Mouse (Mus musculus) forebrain, embryonic 16.5 days (tissue): ENCODE results near the gene Rusc1. TPM values are rescaled to one million over a fixed set of nuclear protein-coding genes. Genes with fewer than 3 reads are reported as not detected.

Experiments used
- ATAC-seq: fragments of 200-750 bp; cut with Nextera tagmentation; 2 replicates; pipeline ENCODE4 v1.8.0; 2017; ENCODE audit warnings: mild to moderate bottlenecking, moderate library complexity
- H3K27ac ChIP-seq: fragments of 300-500 bp; sonication (generic); 2 replicates; pipeline ENCODE4 v1.5.1; 2014; ENCODE audit warnings: low read length, control low read depth
- H3K27me3 ChIP-seq: fragments of 300-500 bp; sonication (generic); replicated peaks from 2 replicates; pipeline ENCODE4 v1.6.1; 2014; ENCODE audit warnings: low read length; ENCODE audit not compliant: control insufficient read depth, insufficient read depth
- H3K36me3 ChIP-seq: fragments of 300-500 bp; sonication (generic); 2 replicates; pipeline ENCODE4 v1.6.1; 2014; ENCODE audit not compliant: control insufficient read depth, insufficient read depth
- H3K4me1 ChIP-seq: fragments of 300-500 bp; sonication (generic); replicated peaks from 2 replicates; pipeline ENCODE4 v1.6.1; 2014; ENCODE audit warnings: low read length; ENCODE audit not compliant: control insufficient read depth, insufficient read depth
- H3K4me2 ChIP-seq: fragments of 300-500 bp; sonication (generic); 2 replicates; pipeline ENCODE4 v1.6.1; 2014; ENCODE audit warnings: mild to moderate bottlenecking, low read length, control low read depth
- H3K4me3 ChIP-seq: fragments of 300-500 bp; sonication (generic); replicated peaks from 2 replicates; pipeline ENCODE4 v1.5.1; 2014; ENCODE audit warnings: mild to moderate bottlenecking, low read length, control low read depth
- H3K9ac ChIP-seq: fragments of 300-500 bp; sonication (generic); replicated peaks from 2 replicates; pipeline ENCODE4 v1.6.1; 2014; ENCODE audit warnings: low read depth, low read length, control low read depth
- H3K9me3 ChIP-seq: fragments of 300-500 bp; sonication (generic); 2 replicates; pipeline ENCODE4 v1.6.1; 2016; ENCODE audit warnings: low read length; ENCODE audit not compliant: control insufficient read depth
- WGBS: fragments of 180-500 bp; shearing (Covaris S2); extraction: QIAGEN DNeasy Blood & Tissue Kit; methylation state at CpG from one replicate; pipeline ENCODE4 v1.1.7; 2014; 5-methylcytosine and 5-hydroxymethylcytosine counted together
- polyA plus RNA-seq: library from polyadenylated mRNA; unstranded; fragments of >200 nt; fragmentation: Nextera tagmentation; extraction: Ambion mirVana; gene quantifications from 2 replicates; pipeline ENCODE4 v1.2.1, GENCODE M21; 2015

The Rusc1 gene
- polyA plus RNA-seq, 1 experiment from 2014 or later = 76.8 TPM

DNA sequence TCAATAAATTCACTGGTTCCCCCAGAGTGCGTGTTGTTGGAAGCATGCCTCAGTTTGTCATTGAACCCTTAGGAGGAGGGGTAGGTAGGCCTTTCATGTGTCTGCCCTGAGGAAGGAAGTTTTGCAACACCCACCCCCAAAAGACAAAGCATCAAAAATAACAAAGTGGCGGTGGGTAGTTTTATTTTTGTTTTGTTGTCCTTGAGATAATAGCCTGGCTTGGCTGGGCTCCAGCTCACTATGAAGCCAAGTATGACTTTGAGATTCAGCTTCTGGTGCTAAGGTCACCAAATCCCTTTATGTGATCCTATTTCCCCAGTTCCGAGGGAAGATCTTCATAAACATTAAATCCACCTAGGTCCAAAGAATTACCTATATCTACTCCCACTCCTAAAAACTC, 31.1 kb upstream of the Rusc1 start:
- no peaks in the 10 kb centered on the region for H3K27me3 ChIP-seq
- no peaks in the 10 kb centered on the region for H3K9me3 ChIP-seq
- H3K27ac ChIP-seq = no peak overlapping the region
- H3K36me3 ChIP-seq = no peaks in the 10 kb centered on the region
- no peak overlapping the region for H3K4me2 ChIP-seq
- no peak overlapping the region for H3K9ac ChIP-seq
- no peak overlapping the region for H3K4me3 ChIP-seq
- 73% methylated on average over 3 of the region's 3 CpGs for WGBS
- H3K4me1 ChIP-seq = no peaks in the 10 kb centered on the region
- ATAC-seq = no peak

GRCm38 (mm10) chr3:89123313-89123712, 30.2 kb upstream of the Rusc1 start:
- no peak overlapping the region for H3K9ac ChIP-seq
- H3K4me2 ChIP-seq = no peak overlapping the region
- H3K36me3 ChIP-seq = no peaks in the 10 kb centered on the region
- H3K4me3 ChIP-seq = no peak overlapping the region
- no peak overlapping the region for H3K27ac ChIP-seq
- no peak for ATAC-seq
- H3K4me1 ChIP-seq = no peaks in the 10 kb centered on the region
- H3K9me3 ChIP-seq = no peaks in the 10 kb centered on the region
- WGBS = 89% methylated on average over 2 of the region's 2 CpGs
- no peaks in the 10 kb centered on the region for H3K27me3 ChIP-seq

DNA sequence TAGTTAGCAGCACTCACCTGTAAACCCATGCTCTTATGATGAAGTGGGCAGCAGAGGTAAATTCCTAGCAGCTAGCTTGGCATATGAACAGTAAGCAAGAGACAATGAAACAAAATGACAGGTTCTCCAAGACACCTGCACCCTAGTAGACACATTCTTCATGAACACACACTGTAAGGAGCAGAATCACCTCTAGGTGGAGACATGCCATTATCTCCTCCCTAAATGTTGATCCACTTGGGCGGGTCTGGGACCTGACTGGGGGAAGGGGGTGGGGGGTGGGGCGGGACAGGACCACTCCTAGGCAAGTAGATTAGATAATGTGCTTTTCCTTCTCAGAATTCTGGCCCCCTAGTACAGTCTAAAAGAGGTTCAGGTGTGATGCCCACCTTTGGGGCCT, 22.4 kb upstream of the Rusc1 start:
- H3K36me3 ChIP-seq = no peaks in the 10 kb centered on the region
- H3K9me3 ChIP-seq = no peaks in the 10 kb centered on the region
- H3K27me3 ChIP-seq = no peaks in the 10 kb centered on the region
- no peak overlapping the region for H3K4me2 ChIP-seq
- no peaks in the 10 kb centered on the region for H3K4me1 ChIP-seq
- no peak for ATAC-seq
- no peak overlapping the region for H3K4me3 ChIP-seq
- 0% methylated on average over 2 of the region's 2 CpGs for WGBS
- H3K27ac ChIP-seq = no peak overlapping the region
- no peak overlapping the region for H3K9ac ChIP-seq

- Histone ChIP-seq H3K4me1 (no peaks in the 10 kb centered on the region), H3K4me3 (no peak overlapping the region), H3K27me3 (no peaks in the 10 kb centered on the region), H3K4me2 (no peak overlapping the region), H3K9me3 (no peaks in the 10 kb centered on the region), H3K27ac (no peak overlapping the region), H3K9ac (no peak overlapping the region), H3K36me3 (no peaks in the 10 kb centered on the region)
- WGBS = 94% methylated on average over 4 of the region's 4 CpGs
- no peak for ATAC-seq
These were observed 19.9 kb upstream of the Rusc1 start for GRCm38 (mm10) chr3:89113058-89113457.

- no peak overlapping the region for H3K27ac ChIP-seq
- no peaks in the 10 kb centered on the region for H3K36me3 ChIP-seq
- H3K9me3 ChIP-seq = no peaks in the 10 kb centered on the region
- H3K4me1 ChIP-seq = no peaks in the 10 kb centered on the region
- no peak overlapping the region for H3K9ac ChIP-seq
- H3K4me2 ChIP-seq = no peak overlapping the region
- H3K4me3 ChIP-seq = no peak overlapping the region
- H3K27me3 ChIP-seq = no peaks in the 10 kb centered on the region
- 73% methylated on average over 1 of the region's 1 CpGs for WGBS
- ATAC-seq = no peak
These were observed 15.0 kb upstream of the Rusc1 start for GRCm38 (mm10) chr3:89108146-89108545.

DNA sequence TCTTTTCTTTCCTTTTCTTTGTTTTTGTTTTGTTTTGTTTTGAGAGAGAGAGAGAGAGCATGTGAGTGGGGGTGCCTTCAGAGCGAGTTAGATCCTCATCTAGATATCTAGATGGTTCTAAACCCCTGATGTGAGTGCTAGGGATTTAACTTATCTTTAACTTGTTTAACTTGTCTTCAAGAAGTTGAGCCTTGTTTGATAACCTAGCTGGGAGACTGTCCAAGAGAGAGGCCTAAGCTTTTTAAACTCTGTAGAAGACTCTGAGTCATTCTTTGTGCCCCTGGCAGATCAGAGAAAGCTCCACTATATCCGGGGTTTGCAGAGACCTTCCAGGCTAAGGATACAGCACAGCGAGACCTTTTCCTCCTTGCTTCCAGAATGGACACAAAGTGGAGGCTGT, 14.4 kb upstream of the Rusc1 start:
- Histone ChIP-seq H3K9me3 (no peaks in the 10 kb centered on the region), H3K4me1 (no peaks in the 10 kb centered on the region), H3K36me3 (no peaks in the 10 kb centered on the region), H3K4me2 (no peak overlapping the region), H3K27me3 (no peaks in the 10 kb centered on the region), H3K27ac (no peak overlapping the region), H3K4me3 (no peak overlapping the region), H3K9ac (no peak overlapping the region)
- 76% methylated on average over 3 of the region's 3 CpGs for WGBS
- ATAC-seq = no peak

- H3K4me3 ChIP-seq = no peak overlapping the region
- H3K9me3 ChIP-seq = no peaks in the 10 kb centered on the region
- no peaks in the 10 kb centered on the region for H3K27me3 ChIP-seq
- no peak overlapping the region for H3K9ac ChIP-seq
- no peak overlapping the region for H3K4me2 ChIP-seq
- H3K36me3 ChIP-seq = no peaks in the 10 kb centered on the region
- H3K27ac ChIP-seq = no peak overlapping the region
- H3K4me1 ChIP-seq = 0 out of 2 replicates have a peak, but pooled peaks cover 3% of the 10 kb centered on the region
- ATAC-seq = no peak
These were observed 13.8 kb upstream of the Rusc1 start for GRCm38 (mm10) chr3:89106881-89107280.

DNA sequence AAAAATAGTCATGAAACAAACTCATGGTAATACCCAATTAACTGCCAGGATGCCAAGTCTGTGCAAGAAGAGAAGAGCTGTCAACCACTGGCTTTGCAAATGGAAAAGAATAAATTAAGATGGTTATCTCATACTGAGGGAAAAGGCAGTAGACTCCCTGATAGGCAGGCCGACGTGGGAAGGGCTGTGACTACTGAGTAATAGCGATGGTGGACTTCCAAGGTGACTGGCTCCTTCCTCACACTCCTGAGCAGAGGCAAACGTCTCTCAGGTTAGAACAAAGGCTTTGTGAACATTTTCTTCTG, 10.1 kb upstream of the Rusc1 start:
- H3K36me3 ChIP-seq = peaks cover 1% of the 10 kb centered on the region; the same call in 1 of the 2 replicates
- no peak overlapping the region for H3K4me3 ChIP-seq
- H3K27me3 ChIP-seq = no peaks in the 10 kb centered on the region
- H3K9me3 ChIP-seq = no peaks in the 10 kb centered on the region
- H3K9ac ChIP-seq = no peak overlapping the region
- ATAC-seq = no peak
- H3K27ac ChIP-seq = no peak overlapping the region
- H3K4me2 ChIP-seq = no peak overlapping the region
- H3K4me1 ChIP-seq = peaks cover 22% of the 10 kb centered on the region
- 77% methylated on average over 4 of the region's 4 CpGs for WGBS

DNA sequence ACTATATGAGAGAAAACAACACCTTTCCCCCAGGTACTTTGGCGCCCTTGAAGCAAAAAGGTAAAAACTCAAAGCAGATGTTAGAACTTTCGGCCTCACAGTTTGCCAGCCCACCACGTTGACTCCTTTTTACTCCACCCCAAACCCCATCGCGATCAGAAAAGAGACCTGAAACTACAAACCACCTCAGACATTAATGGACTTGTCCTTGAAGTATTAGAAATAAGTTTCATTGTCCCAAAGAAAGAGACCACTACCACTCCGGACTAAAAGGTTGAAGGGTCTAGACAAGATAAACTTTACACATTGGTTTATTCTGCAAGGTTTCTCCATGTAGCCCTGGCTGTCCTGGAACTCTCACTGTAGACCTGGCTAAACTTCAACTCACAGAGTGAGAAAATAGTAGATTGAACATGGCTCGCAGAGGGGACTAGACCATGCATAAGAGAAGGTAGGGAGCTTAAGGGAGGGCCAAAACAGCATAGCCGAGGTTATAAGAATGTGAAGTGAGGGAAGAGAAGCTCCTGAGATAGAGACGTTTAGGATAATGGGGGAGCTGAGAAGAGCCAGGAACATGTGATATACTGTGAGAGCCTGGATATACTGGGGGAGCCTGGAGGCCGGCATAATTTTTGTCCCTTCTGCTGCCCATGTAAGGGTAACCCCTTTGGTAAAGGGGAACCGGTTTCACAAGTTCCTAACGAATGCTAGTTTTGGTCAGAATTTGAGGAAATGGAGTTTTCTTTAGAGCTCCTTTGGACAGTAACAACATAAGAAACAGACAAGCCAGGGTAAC, 9.6 kb upstream of the Rusc1 start:
- Histone ChIP-seq H3K27me3 (no peaks in the 10 kb centered on the region), H3K4me3 (peak overlapping the region; percentile 70), H3K4me1 (peaks cover 22% of the 10 kb centered on the region), H3K9me3 (no peaks in the 10 kb centered on the region), H3K9ac (no peak overlapping the region), H3K27ac (peak overlapping the region; percentile 80), H3K36me3 (peaks cover 4% of the 10 kb centered on the region; the same call in 1 of the 2 replicates), H3K4me2 (peak overlapping the region; percentile 53)
- ATAC-seq = no peak
- 67% methylated on average over 12 of the region's 12 CpGs for WGBS
